Mouse (Mus musculus) cerebellum, adult 2 months (tissue): ENCODE results near the gene Rasgef1b.

Source experiments
- CTCF ChIP-seq: fragments of 200-500 bp; IDR thresholded peaks from 2 replicates; pipeline ENCODE4 v1.5.1; 2011; ENCODE audit warnings: low read depth, mild to moderate bottlenecking, control low read depth, low read length, moderate library complexity, borderline replicate concordance; ENCODE audit not compliant: insufficient read depth
- POLR2A ChIP-seq: fragments of 200-500 bp; IDR thresholded peaks from 2 replicates; pipeline ENCODE4 v1.6.1; 2011; ENCODE audit warnings: low read length, control low read depth, borderline replicate concordance; ENCODE audit not compliant: insufficient read depth

DNA sequence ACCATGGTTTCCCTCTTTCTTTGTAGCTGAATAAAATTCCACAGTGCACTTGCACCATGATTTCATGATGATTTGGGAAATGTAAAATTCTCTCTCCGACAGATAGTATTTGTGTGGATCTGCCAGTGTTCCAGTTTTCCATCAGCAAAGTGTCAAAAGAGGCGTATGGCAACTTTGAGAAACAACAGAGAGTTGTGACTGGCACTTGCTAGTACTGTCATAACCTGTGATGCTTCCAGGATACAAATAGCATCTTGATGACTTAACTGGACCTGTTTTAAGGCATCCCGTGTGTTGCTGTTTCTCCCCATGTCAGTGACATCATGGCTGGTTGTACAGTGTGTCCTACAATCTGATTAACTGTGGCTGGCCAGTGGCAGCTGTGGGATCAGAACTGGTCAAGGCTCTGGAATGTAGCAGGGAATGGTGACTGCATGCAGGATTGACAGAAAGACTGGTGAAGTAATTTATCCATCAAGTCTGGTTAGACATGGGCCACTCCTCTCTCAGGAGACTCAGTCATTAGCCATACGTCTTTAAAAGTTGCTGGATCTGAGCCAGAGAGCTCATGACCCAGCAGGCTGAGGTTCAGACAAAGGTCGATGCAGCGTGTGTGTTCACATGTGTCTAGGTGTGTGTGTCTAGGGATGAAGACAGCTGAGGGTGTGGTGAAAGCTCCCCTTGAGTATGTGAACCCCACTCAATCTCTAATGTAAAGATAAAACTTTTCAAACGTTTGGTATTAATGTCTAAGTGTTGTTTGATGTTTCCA, 328.8 kb downstream of the Rasgef1b start:
- TF ChIP-seq POLR2A (no peak), CTCF (no peak)
